Mouse (Mus musculus) erythroid progenitor cell, adult 5-6 weeks (primary cell): ENCODE results near the gene Msl2. TPM values are rescaled to one million over a fixed set of nuclear protein-coding genes. Genes with fewer than 3 reads are reported as not detected.
A peak's percentile ranks its signal among the peaks of the same experiment; 100 is the strongest.

Experiments
- ATAC-seq: replicated peaks from 2 replicates; pipeline ENCODE4 v1.8.0; 2016; ENCODE audit warnings: moderate number of reproducible peaks, mild to moderate bottlenecking, moderate TSS enrichment, inconsistent platforms; ENCODE audit not compliant: poor library complexity, low FRiP score, severe bottlenecking
- total RNA-seq, 2 experiments: library from RNA; stranded (forward) in 1 of 2; stranded (reverse) in 1 of 2; fragments of 150-400 nt in 1 of 2; fragments of 186-747, 209-891 nt in 1 of 2; gene quantifications; 2 replicates each; pipeline versions ENCODE4 v1.2.3 to v1.2.4; 2015 to 2017; ENCODE audit warnings: low replicate concordance in 2 of 2

Gene Msl2
- total RNA-seq, 2 experiments from 2014 or later, result 51.0 to 74.6 TPM

DNA sequence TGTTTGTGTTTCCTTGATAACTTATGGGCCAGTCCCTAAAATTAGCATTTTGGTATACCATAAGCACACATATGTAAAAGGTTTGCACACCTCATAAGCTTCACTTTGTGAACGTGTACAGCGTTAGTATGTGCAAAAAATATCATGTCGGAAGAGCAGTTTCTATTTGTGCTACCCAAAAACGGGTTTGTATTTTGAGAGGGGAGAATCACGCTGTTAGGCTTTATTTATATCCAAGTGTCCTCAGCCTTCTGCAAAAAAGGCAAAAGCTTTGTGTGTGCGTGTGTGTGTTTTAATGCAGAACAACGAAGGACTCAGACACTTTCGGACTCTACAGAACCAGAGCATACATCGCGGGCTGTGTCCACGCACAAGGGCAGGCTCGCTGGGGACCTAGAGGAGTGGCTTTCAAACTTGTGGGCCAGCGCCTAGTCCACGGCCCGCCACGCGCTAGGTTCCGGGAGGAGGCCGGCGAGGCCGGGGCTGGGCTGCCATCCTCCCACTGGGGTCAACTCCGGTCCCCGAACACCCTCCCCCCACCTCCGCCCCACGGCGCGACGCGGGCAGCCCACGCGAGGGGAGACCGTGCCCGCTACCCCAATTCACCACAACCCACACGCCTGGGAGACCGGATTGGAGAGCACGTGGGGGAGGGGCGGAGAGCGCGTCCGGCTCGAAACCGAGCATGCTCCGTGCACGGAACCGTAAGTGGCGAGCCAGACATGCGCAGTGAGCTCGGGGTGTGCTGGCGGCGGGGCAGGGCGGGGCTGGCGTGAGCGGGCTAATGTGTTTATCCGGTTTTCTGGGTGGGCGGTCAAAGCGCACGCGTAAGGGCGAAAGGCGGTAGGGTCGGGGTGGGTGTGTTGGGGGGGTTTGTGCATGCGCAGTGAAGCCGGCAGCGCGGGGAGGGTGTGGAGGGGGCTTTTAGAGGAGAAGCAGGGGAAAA, 587 bp upstream of the Msl2 start:
- ATAC-seq, result peak; percentile 80

DNA sequence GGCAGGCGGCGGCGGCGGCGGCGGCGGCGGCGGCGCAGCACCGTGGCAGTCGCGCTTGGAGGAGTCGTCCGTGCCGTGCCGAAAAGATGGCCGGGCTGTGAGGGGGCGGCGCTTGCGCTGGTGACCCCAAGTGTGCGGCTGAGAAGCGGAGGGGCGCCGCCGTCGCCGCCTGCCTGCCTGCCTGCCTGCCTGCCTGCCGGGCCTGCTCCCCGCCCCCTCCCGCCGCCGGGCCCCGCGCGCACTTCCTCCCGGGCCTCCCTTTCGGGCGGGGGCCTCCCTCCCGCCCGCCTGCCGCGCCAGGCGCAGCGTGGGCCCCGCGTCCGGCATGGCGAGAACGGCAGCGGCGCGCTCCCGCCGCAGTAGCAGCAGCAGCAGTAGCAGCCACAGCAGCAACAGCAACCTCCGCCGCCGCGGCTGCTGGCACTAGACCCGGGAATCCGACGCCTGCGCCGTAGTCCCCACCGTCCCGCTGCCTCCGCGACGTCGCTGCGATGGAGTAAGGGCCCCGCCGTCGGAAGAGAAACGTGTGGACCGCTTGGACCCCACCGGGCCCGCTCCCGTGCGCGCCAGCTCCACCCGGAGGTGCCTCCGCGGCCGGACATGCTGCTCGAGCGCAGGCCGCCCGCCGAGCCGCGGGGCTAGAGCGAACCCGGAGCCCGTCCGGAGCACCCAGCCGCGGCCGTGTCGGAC, 576 bp downstream of the Msl2 start:
- ATAC-seq, result peak; percentile 37

GRCm38 (mm10) chr9:101075091-101075581, 1.2 kb downstream of the Msl2 start:
- no peak for ATAC-seq

- ATAC-seq, result no peak
These were observed 1.8 kb downstream of the Msl2 start for GRCm38 (mm10) chr9:101075694-101076093.

DNA sequence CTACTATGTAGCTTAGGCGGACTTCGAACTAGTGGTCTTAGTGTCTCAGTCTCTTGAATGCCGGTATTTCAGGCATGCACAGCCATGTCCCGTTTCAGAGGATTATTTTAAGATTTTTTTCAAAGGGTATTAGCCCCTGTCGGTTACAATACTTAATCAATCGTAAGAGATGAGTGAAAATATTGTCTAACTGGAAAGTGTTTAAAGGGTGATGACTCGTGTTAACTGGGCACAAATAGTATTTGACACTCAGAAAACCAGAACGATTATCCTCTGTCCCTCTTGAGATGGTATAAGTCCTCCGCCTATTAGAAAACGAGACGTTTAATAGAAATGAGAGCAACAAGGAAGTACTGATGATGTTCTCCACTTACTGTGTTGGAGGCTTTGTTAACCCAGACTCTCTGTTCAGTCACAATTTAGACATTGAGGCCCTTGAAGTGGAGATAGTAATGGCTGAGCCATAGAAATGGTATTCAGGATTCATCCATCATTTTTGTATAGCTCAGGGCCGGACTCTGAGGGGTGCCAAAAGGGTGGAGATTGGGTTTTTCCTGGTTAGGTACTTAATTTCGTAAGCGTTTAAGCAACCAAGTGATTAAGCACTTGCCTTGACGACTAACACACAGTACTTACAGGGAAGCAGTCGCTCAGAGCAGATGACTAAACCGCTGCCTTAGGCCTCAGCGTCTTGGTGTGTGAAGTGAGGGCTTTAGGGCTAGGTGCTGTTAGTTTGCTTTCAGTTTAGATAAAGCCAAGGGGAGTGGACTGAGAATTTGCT, 2.4 kb downstream of the Msl2 start:
- no peak for ATAC-seq

DNA sequence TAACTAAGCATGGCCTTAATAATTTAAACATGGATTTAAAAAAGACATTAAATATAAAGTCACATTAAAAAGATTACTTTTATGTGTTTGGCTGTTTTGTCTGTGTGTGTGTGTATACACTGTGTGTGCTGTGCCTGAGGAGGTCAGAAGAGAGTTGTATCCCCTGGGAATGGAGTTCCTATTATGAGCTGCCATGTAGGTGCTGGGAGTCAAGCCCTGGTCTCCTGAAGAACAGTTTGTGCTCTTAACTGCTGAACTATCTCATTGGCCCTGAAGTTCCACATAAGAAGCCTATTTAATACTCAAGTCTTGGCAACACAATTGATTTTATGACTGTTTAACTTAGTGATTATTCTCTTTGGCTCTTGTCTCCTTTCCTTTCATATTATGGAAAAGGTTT, 3.6 kb downstream of the Msl2 start:
- ATAC-seq, result no peak

DNA sequence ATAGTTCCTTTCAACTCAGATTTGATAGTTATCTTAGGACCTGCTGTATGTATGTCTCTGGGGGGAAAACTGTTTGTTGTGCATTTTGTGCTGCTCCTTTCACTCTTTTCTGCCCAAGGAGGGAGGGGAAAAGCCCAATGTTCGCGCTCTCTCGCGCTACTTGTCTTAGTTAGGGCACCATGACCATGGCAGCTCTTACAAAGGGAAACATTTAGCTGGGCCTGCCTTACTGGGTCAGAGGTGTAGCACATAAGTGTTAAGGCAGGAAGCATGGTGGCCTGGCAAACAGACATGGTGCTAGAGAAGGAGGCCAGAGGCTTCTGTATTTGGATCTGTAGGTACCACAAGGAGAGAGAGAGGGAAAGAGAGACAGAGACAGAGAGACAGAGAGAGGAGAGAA, 4.7 kb downstream of the Msl2 start:
- no peak for ATAC-seq

DNA sequence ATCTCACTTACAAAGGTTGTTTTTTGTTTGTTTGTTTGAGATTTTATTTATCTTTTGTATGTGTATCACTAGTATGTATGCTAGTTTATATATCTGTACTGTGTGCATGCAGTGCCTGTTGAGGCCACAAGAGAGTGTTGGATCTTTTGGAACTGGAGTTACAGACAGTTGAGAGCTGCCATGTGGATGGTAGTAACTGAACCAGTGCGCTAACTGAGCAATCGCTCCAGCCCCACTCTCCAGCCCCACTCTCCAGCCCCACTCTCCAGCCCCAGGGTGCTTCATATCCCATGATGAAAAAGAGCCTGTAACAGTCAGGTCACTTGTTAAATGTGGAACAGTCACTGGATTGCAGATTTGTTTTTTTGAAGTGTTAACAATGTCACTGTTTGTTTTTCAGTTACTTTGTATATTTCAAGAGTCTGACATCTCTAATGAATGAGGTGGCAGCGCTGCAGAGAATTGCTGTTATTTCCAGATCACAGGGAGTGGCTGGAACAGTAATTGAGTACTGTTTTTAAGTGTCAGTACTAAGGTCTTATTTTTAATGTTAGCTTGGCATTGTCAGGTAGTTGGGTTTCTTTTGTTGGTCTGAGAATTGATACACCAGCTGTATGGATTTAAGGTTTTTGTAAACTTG, 6.3 kb downstream of the Msl2 start:
- ATAC-seq, result no peak

DNA sequence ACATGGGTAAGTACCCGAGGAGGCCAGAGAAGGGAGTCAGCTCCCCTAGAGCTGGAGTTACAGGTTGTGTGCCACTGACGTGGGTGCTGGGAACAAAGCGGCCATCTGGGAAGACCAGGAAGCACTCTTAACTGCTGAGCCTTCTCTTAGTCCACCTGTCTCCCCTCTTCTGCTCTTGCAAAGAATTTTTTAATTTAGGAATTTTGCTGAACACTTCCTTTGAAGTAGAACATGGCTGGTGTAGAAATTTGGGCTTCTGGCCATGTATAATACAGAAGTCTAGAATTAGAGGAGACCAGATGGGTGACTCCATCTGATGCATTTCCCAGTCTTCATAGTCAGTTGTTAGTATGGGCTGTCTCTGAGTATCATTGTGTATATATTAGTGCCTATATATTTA, 9.8 kb downstream of the Msl2 start:
- no peak for ATAC-seq

- no peak for ATAC-seq
These were observed 21.5 kb downstream of the Msl2 start for GRCm38 (mm10) chr9:101095425-101095824.

DNA sequence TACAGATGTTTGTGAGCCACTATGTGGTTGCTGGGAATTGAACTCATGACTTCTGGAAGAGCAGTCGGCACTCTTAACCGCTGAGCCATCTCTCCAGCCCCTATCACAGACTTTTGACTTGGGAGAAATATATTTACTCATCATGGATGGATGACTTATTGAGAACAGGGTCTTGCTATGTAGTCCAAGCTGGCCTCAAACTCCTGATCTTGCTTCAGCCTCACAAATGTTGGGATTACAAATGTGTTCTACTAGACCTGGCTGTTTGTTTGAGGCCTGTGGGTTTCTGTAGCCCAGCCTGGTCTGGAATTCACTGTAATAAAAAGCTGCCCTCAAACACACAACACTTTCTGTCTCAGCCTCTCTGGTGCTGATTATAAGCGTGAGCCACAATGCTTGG, 22.6 kb downstream of the Msl2 start:
- no peak for ATAC-seq

DNA sequence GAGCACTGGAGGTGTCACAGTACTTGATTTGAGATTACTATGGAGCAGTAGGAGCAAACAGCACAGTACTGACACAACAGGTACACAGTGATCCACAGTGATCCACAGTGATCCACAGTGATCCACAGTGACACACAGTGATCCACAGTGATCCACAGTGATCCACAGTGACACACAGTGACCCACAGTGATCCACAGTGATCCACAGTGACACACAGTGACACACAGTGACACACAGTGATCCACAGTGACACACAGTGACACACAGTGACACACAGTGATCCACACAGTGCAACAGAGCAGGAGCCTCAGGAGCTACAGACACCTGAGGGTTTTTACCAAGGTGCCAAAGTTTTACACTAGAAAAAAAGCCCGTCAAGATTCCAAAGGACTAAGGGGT, 23.6 kb downstream of the Msl2 start:
- peak; percentile 65 for ATAC-seq

GRCm38 (mm10) chr9:101099445-101099844, 25.5 kb downstream of the Msl2 start:
- ATAC-seq, result no peak

DNA sequence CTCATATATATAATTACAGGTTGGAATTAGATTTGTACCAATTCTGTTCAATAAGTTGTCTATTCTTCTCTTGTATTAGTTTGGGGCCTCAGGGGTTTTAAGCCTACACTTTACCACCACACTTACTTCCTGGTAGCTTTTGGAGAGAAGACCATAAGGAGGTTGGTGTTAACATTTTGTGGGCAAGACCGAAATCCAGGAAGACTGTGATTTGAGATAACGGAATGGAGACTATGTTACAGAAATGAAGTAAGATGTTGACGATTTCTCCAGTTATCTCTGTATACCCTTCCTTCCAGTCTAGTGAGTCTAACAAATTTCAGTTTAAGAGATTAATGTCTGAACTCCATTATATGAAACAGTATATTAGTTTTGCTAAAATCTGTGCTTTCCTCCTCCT, 26.3 kb downstream of the Msl2 start:
- ATAC-seq, result no peak

- no peak for ATAC-seq
These were observed 27.6 kb downstream of the Msl2 start for GRCm38 (mm10) chr9:101101547-101101946.

GRCm38 (mm10) chr9:101102288-101102687, 28.4 kb downstream of the Msl2 start:
- ATAC-seq, result no peak

DNA sequence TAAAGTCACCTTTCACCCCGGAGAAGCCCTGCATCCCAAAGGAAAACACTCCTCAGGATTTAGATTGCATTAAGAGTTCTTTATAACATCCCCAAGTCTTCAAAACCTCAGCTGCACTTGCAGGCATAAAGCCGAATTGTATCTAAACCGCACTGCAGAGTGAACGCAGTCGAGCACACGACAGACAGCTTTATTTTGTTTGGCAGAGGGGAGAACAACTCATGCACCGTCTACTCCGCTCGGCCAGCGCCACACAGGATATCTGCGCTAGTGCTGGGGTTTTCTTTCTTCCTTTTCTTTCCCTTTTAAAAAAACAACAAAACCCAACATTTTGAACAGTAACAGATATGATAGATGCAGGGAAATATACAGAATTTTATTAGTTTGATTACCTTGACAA, 31.0 kb downstream of the Msl2 start:
- ATAC-seq, result no peak

GRCm38 (mm10) chr9:101105735-101106134, 31.8 kb downstream of the Msl2 start:
- no peak for ATAC-seq

DNA sequence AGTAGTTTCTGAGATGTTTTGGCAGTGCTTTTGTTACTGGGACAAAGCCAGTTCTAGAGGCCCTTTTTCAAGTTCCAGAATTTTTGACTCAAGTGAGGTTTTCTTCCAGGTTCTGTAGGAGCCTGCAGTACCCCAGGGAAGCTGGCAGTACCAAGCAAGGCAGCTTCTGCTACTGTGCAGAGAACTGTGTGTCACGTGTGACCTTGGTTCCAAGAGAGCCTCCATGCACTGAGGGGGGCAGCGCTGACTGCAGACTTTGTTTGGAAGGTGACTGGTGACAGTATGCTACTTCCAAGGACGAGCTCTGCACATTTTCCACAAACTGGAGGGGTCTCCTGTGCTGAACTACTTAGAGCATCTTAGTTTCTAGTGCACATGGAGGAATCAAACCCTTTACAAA, 33.5 kb downstream of the Msl2 start:
- ATAC-seq, result no peak

GRCm38 (mm10) chr9:101110013-101110412, 36.1 kb downstream of the Msl2 start:
- no peak for ATAC-seq
